Mouse (Mus musculus): ENCODE data around the gene Pmm1. TPM values are rescaled to one million over a fixed set of nuclear protein-coding genes. Genes with fewer than 3 reads are reported as not detected.
A peak's percentile ranks its signal among the peaks of the same experiment; 100 is the strongest.

The Pmm1 gene
- polyA plus RNA-seq, 1 experiment: 130 TPM

DNA sequence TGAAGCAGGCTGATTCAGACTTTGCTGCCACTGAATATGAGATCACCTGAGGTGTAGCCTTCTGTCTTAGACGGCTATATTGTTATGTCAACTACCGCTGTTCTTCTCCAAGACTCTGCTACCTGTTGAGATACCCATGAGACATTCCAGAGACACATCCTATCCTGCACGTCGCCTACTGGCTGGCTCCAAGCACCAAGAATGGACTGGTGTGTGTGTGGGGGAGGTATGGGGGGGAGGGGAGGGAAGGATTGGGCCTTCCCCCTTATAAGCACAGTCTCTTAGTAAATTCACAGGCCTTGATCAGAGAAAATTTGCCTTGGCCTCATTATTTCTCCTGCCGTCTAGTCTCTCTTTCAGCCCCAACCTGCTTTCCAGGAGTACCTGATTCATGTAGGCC, 7.1 kb upstream of the Pmm1 start:
- H3K4me3 ChIP-seq (ENCODE audit: insufficient read depth, low read depth, low read length): no peak overlapping the region
- no peaks in the 10 kb centered on the region for H3K4me1 ChIP-seq (ENCODE audit: control insufficient read depth, insufficient read depth, insufficient read length, low read length)
- no peak overlapping the region for H3K27ac ChIP-seq (replicated peaks; ENCODE audit: low read depth, low read length)

DNA sequence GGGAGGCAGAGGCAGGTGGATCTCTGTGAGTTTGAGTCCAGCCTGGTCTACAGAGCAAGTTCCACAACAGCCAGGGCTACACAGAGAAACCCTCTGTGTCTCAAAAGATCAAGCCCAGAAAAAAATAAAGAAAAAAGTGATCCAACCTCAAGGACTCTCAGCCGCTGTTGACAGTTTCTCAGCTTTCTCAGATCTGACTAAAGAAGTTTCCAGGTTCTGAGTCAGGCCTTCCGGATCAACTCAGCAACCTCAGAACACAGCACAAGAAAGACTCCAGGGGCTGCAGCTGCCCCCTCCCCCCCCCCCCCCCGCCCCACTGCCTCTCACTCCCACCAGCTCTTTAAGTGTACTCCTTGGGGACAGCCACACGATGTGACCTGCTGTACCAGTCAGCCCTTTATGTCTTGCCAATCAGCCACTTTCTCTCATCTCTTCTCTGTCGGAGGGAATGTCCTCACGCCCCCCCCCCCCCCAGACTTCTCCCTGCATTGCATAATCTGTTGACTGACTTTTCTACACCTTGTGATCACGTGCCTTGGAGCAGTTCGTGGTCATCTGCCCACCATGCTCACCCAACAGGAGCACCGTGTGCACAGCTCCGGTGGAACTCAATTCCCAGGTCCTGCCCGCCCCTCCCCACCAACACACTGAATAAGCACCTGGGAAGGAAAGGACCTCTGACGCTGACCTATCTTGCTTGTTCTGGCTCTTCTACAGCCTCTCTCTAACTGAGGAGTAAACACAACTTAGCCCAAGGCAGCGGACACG, 5.5 kb upstream of the Pmm1 start:
- H3K27ac ChIP-seq (replicated peaks; ENCODE audit: low read depth, low read length): no peak overlapping the region
- H3K4me3 ChIP-seq (ENCODE audit: insufficient read depth, low read depth, low read length): no peak overlapping the region

DNA sequence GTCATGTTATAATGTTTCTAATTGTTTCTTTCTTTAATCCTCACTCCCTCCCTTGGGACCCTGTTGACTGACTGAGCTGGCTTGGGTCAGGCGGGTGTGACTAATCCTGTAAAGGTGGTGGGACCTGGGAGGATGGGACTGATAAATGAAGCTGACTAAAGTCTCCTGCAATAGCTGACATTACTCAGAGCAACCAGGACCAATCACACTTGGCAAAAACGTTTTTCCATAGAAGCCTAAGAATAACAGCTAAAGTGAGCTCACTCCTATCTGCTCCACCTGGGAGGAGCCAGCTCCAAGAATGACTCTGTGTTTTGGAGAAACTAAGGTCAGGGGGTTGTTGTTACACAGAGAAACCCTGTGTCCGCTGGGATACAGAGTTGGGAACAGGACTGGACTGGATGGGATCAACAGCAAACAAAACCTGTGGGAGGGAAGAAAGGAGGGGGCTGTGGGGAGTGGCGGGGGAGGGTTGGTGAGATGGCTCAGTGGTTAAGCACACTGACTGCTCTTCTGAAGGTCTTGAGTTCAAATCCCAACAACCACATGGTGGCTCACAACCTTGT, 4.3 kb upstream of the Pmm1 start:
- H3K4me3 ChIP-seq (ENCODE audit: insufficient read depth, low read depth, low read length): no peak overlapping the region
- H3K27ac ChIP-seq (replicated peaks; ENCODE audit: low read depth, low read length): no peak overlapping the region
- peaks cover 2% of the 10 kb centered on the region; the same call in 1 of the 2 replicates for H3K4me1 ChIP-seq (ENCODE audit: control insufficient read depth, insufficient read depth, insufficient read length, low read length)

More for the DNA sequence above, 5.5 kb upstream of the Pmm1 start:
- H3K4me1 ChIP-seq (ENCODE audit: control insufficient read depth, insufficient read depth, insufficient read length, low read length): peaks cover 2% of the 10 kb centered on the region; the same call in 1 of the 2 replicates

- Histone ChIP-seq H3K4me3 (ENCODE audit: insufficient read depth, low read depth, low read length) (no peak overlapping the region), H3K4me1 (ENCODE audit: control insufficient read depth, insufficient read depth, insufficient read length, low read length) (peaks cover 2% of the 10 kb centered on the region; the same call in 1 of the 2 replicates), H3K27ac (replicated peaks; ENCODE audit: low read depth, low read length) (no peak overlapping the region)
Observed at GRCm38 (mm10) chr15:81964262-81964661, 3.5 kb upstream of the Pmm1 start.

DNA sequence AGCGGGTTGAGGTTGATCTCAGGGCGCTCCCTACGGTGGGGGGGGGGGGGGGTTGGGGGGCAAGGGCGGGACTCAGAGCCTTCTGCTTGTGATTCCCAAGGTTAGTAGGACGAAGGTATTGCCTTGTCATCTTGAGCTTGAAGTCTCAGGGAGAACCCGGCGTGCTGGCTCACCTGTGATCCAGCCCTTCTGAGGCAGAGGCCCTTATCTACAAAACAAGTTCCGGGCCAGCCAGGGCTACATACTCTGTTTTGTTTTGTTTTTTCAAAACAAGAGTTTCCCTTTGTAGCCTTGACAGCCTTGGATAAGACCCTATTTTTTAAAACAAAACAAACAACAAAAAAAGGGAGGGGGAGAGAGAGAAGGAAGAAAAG, 335 bp upstream of the Pmm1 start:
- peak overlapping the region; percentile 74 for H3K27ac ChIP-seq (replicated peaks; ENCODE audit: low read depth, low read length)
- H3K4me3 ChIP-seq (ENCODE audit: insufficient read depth, low read depth, low read length): peak overlapping the region; percentile 48
- H3K4me1 ChIP-seq (ENCODE audit: control insufficient read depth, insufficient read depth, insufficient read length, low read length): peaks cover 2% of the 10 kb centered on the region; the same call in 1 of the 2 replicates

GRCm38 (mm10) chr15:81958906-81959305, 1.8 kb downstream of the Pmm1 start:
- Histone ChIP-seq H3K27ac (replicated peaks; ENCODE audit: low read depth, low read length) (no peak overlapping the region), H3K4me1 (ENCODE audit: control insufficient read depth, insufficient read depth, insufficient read length, low read length) (peaks cover 2% of the 10 kb centered on the region; the same call in 1 of the 2 replicates), H3K4me3 (ENCODE audit: insufficient read depth, low read depth, low read length) (0 out of 2 replicates have a peak overlapping the region, but pooled peaks have one; percentile 6)

DNA sequence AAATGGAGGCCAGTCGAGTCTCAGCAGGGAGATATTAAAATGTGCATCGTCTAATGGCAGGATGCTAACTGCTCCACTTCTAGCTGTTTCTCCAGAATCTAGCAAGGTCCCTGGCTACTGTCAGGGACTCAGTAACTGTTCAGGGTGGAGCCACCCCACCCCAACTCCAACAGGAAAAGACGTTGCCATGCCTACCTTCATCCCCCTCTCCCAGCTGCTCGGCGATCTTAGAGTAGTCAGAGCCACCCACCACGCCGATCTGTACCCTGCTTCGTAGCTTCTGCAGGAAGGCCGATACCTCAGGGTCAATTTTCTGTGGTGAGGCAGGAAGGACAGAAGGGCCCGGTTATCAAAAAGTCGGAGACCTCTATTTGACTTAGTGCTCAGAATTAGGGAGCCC, 3.1 kb downstream of the Pmm1 start:
- peaks cover 2% of the 10 kb centered on the region; the same call in 1 of the 2 replicates for H3K4me1 ChIP-seq (ENCODE audit: control insufficient read depth, insufficient read depth, insufficient read length, low read length)
- no peak overlapping the region for H3K27ac ChIP-seq (replicated peaks; ENCODE audit: low read depth, low read length)
- no peak overlapping the region for H3K4me3 ChIP-seq (ENCODE audit: insufficient read depth, low read depth, low read length)

DNA sequence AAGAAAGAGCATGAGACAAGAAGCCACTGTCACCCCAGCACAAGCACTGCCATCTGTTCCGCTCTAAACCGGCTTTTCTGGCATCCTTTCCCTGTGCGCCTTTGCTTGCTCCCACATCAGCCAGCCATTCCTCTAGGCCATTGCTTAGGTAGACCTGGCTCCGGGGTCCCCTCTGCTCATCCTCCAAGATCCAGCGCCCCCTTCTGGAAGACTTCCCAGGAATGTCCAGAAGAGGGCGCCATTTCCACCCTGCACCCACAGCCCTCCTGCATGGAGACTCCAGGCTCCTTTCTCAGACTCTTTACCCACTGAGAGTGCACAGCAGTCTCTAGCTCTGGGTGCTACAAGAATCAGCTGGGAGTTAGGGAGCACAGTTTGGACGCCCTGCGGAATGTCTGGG, 4.3 kb downstream of the Pmm1 start:
- Histone ChIP-seq H3K4me1 (ENCODE audit: control insufficient read depth, insufficient read depth, insufficient read length, low read length) (peaks cover 1% of the 10 kb centered on the region; the same call in 1 of the 2 replicates), H3K4me3 (ENCODE audit: insufficient read depth, low read depth, low read length) (no peak overlapping the region), H3K27ac (replicated peaks; ENCODE audit: low read depth, low read length) (no peak overlapping the region)

DNA sequence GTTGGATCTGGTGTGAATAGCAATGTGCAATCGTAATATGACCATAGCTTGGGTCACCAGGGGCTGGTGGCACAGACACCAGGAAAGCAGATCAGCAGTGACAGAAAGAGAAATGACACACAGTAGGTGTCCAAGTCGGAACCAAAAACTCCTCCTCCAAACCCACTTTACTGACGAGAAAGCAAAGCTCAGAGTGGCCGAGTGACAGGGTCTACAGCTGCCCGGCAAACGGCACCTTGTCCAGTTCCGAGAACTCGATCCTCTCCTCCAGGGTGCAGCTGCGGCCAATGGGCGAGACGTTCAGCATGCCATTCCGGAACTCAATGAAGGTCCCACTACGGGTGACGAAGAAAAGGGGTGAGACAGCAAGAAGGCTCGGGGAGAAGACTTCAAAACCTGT, 5.3 kb downstream of the Pmm1 start:
- Histone ChIP-seq H3K27ac (replicated peaks; ENCODE audit: low read depth, low read length) (no peak overlapping the region), H3K4me1 (ENCODE audit: control insufficient read depth, insufficient read depth, insufficient read length, low read length) (no peaks in the 10 kb centered on the region), H3K4me3 (ENCODE audit: insufficient read depth, low read depth, low read length) (no peak overlapping the region)

DNA sequence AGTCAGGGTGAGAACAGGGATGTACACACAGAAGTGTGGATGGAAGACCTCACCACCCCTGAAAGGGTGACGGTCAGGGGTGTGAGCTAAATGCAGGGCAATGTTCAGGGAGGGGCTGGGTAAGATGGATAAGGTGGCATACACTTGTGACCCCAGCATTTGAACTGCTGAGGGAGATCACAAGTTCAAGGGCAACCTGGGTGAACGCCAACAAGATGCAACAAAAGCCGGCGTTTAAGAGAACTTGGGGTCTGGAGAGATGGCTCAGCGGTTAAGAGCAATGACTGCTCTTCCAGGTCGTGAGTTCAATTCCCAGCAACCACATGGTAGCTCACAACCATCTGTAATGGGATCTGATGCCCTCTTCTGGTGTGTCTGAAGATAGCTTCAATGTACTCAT, 6.0 kb downstream of the Pmm1 start:
- Histone ChIP-seq H3K27ac (replicated peaks; ENCODE audit: low read depth, low read length) (no peak overlapping the region), H3K4me1 (ENCODE audit: control insufficient read depth, insufficient read depth, insufficient read length, low read length) (no peaks in the 10 kb centered on the region), H3K4me3 (ENCODE audit: insufficient read depth, low read depth, low read length) (no peak overlapping the region)

GRCm38 (mm10) chr15:81954151-81954583, 6.6 kb downstream of the Pmm1 start:
- Histone ChIP-seq H3K27ac (replicated peaks; ENCODE audit: low read depth, low read length) (no peak overlapping the region), H3K4me3 (ENCODE audit: insufficient read depth, low read depth, low read length) (no peak overlapping the region), H3K4me1 (ENCODE audit: control insufficient read depth, insufficient read depth, insufficient read length, low read length) (no peaks in the 10 kb centered on the region)

DNA sequence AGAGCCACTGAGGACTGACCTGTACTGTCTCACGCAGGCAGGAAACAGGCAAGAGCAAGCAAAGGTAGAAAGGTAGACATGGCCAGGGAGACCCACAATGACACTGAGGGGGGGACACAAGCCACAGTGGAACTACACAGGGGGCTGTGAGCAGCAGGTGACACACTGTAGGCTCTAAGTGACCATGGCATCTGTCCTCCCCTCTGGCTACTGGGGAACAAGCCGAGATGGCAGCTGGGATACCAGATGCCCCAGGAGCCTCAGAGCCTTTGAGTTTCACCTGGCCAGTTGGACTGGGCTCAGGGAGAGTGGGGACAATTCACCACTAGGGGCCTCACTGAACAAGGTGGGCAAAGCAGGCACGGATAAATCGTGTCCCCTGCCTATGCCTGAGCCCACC, 8.4 kb downstream of the Pmm1 start:
- H3K4me1 ChIP-seq (ENCODE audit: control insufficient read depth, insufficient read depth, insufficient read length, low read length): no peaks in the 10 kb centered on the region
- H3K27ac ChIP-seq (replicated peaks; ENCODE audit: low read depth, low read length): no peak overlapping the region
- H3K4me3 ChIP-seq (ENCODE audit: insufficient read depth, low read depth, low read length): no peak overlapping the region

DNA sequence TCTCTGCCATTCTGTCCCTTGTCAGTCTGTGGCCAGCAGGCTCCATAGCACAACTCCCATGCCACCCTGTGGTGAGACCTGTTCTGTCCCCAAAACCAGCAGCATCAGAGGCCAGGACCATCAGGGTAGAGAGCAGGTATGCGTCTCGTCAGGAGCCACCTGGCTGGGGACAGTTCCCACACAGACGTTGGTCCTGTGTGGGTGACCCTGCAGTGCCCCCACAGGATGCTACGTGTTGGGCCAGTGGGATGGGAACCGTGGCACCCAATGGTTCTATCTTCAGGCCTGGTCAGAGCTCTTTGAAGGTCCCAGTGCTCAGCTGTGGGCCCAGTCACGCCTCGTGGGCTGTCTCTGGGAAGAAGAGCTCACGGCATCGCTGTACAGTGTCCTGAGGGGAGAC, 9.6 kb downstream of the Pmm1 start:
- no peak overlapping the region for H3K27ac ChIP-seq (replicated peaks; ENCODE audit: low read depth, low read length)
- no peaks in the 10 kb centered on the region for H3K4me1 ChIP-seq (ENCODE audit: control insufficient read depth, insufficient read depth, insufficient read length, low read length)
- no peak overlapping the region for H3K4me3 ChIP-seq (ENCODE audit: insufficient read depth, low read depth, low read length)

- Histone ChIP-seq H3K27ac (replicated peaks; ENCODE audit: low read depth, low read length) (no peak overlapping the region), H3K4me3 (ENCODE audit: insufficient read depth, low read depth, low read length) (no peak overlapping the region), H3K4me1 (ENCODE audit: control insufficient read depth, insufficient read depth, insufficient read length, low read length) (no peaks in the 10 kb centered on the region)
Observed at GRCm38 (mm10) chr15:81950716-81951115, 10.0 kb downstream of the Pmm1 start.

GRCm38 (mm10) chr15:81949476-81950131, 11.1 kb downstream of the Pmm1 start:
- no peak overlapping the region for H3K27ac ChIP-seq (replicated peaks; ENCODE audit: low read depth, low read length)

More at GRCm38 (mm10) chr15:81949476-81950131, 11.1 kb downstream of the Pmm1 start:
- Histone ChIP-seq H3K4me1 (ENCODE audit: control insufficient read depth, insufficient read depth, insufficient read length, low read length) (no peaks in the 10 kb centered on the region), H3K4me3 (ENCODE audit: insufficient read depth, low read depth, low read length) (no peak overlapping the region)

All from brown adipose tissue, adult 24 weeks (tissue).